Mouse (Mus musculus): ENCODE results near the gene Il23r. TPM values are rescaled to one million over a fixed set of nuclear protein-coding genes. Genes with fewer than 3 reads are reported as not detected.

Il23r gene
- polyA plus RNA-seq, 1 experiment from 2014 or later: not detected

DNA sequence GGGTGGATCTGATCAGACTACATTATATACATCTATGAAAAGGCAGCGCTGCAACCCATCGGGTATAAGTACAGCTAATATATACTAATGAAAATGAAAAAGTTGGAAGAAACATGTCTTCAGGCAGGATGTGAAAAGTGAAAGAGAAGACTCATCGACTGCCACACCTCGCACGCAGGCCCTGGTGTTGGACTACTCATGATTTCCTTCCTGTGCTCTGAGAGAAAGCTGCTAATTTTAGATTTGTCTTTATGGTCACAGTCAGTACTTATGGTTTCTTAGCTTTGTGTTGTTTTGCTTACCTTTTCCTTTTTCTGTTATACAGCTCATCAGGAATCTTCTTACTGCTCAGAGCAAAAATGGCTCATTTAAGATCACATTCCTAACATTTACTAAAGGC is 76.4 kb downstream of the Il23r start:
- Histone ChIP-seq H3K27ac (replicated peaks) (no peak overlapping the region), H3K4me1 (replicated peaks) (no peaks in the 10 kb centered on the region), H3K4me3 (no peak overlapping the region), H3K9me3 (no peaks in the 10 kb centered on the region), H3K4me2 (no peak overlapping the region), H3K9ac (no peak overlapping the region), H3K36me3 (no peaks in the 10 kb centered on the region), H3K27me3 (no peaks in the 10 kb centered on the region)
- ATAC-seq (ENCODE audit: low FRiP score, low read depth): no peak
- WGBS: 91% methylated on average over 5 of the region's 5 CpGs

DNA sequence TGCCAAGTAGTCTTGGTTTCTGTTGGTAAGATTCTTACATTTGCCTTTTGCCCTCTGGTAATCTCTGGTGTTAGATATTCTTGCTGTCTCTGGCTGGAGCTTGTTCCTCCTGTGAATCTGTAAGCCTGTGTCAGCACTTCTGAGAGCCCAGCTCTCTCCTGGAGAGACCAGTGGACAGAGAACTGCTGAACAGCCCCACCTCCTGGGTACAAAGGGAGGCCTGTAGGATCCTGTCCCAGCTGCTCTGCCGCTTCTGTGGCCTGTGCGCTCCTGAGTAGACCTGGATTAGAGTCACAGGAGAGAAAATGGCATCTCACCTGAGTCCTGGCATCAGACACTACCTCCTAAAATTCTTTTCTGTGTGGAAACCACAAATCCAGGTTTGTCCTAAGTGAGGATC is 78.3 kb downstream of the Il23r start:
- H3K9ac ChIP-seq: no peak overlapping the region
- H3K4me2 ChIP-seq: no peak overlapping the region
- 85% methylated on average over 2 of the region's 2 CpGs for whole genome bisulfite sequencing
- H3K4me1 ChIP-seq (replicated peaks): no peaks in the 10 kb centered on the region
- ATAC-seq (ENCODE audit: low FRiP score, low read depth): no peak
- no peaks in the 10 kb centered on the region for H3K27me3 ChIP-seq
- no peaks in the 10 kb centered on the region for H3K36me3 ChIP-seq
- no peaks in the 10 kb centered on the region for H3K9me3 ChIP-seq
- no peak overlapping the region for H3K4me3 ChIP-seq
- H3K27ac ChIP-seq (replicated peaks): no peak overlapping the region

GRCm38 (mm10) chr6:67405281-67405682 is 86.4 kb downstream of the Il23r start:
- WGBS: 20% methylated on average over 3 of the region's 3 CpGs
- Histone ChIP-seq H3K36me3 (no peaks in the 10 kb centered on the region), H3K9me3 (no peaks in the 10 kb centered on the region), H3K9ac (no peak overlapping the region), H3K4me1 (replicated peaks) (no peaks in the 10 kb centered on the region), H3K27ac (replicated peaks) (no peak overlapping the region), H3K4me3 (no peak overlapping the region), H3K27me3 (no peaks in the 10 kb centered on the region), H3K4me2 (0 out of 2 replicates have a peak overlapping the region, but pooled peaks have one; percentile 6)
- peak; percentile 34; the same call in 1 of the 2 replicates for ATAC-seq (ENCODE audit: low FRiP score, low read depth)

- no peaks in the 10 kb centered on the region for H3K9me3 ChIP-seq
- H3K36me3 ChIP-seq: no peaks in the 10 kb centered on the region
- no peak overlapping the region for H3K27ac ChIP-seq (replicated peaks)
- no peak overlapping the region for H3K4me2 ChIP-seq
- no peaks in the 10 kb centered on the region for H3K27me3 ChIP-seq
- no peaks in the 10 kb centered on the region for H3K4me1 ChIP-seq (replicated peaks)
- no peak overlapping the region for H3K9ac ChIP-seq
- 82% methylated on average over 5 of the region's 5 CpGs for WGBS
- H3K4me3 ChIP-seq: no peak overlapping the region
- no peak for ATAC-seq (ENCODE audit: low FRiP score, low read depth)
Observed at GRCm38 (mm10) chr6:67399551-67399950, 92.1 kb downstream of the Il23r start.

DNA sequence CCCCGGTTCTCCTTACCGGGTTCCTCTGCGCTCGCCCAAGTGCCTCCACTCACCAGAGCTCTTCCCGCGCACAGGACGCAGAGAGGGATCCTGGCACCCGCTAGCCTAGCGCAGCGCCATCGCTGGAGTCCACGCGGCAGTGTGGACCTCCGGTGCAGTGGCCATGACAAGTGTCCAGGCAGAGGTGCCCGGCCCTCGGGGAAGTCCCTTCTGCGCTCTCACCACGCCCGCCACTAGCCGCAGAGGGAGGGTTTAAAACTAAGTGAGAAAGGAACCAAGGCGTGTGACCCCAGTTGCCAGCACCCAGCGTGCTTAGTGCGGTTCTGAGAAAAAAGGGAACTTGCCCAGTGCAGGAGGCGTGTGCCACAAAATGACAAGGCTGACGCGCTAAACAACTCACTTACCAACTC is 115.7 kb downstream of the Il23r start, which contains the start of gene Il12rb2:
TSS of gene Il12rb2 (minus strand) at position 207 of the 410 bp plus-strand sequence.
- no peaks in the 10 kb centered on the region for H3K36me3 ChIP-seq
- peaks cover 13% of the 10 kb centered on the region; the same call in 1 of the 2 replicates for H3K27me3 ChIP-seq
- H3K4me2 ChIP-seq: peak within 1 kb of the TSS; percentile 70
- H3K9me3 ChIP-seq: no peaks in the 10 kb centered on the region
- H3K4me3 ChIP-seq: peak within 1 kb of the TSS; percentile 31
- H3K9ac ChIP-seq: no peak within 1 kb of the TSS
- peaks cover 6% of the 10 kb centered on the region for H3K4me1 ChIP-seq (replicated peaks)
- ATAC-seq (ENCODE audit: low FRiP score, low read depth): peak; percentile 42; the same call in 1 of the 2 replicates
- 4% methylated on average over 26 of the region's 26 CpGs for WGBS
- no peak within 1 kb of the TSS for H3K27ac ChIP-seq (replicated peaks)

Other genes starting within 250 kb of the Il23r start
- not detected in 2 replicates for gene Il12rb2, start 115.7 kb downstream of the Il23r start, polyA plus RNA-seq (2015; fragmentation: Nextera tagmentation; extraction: Ambion mirVana)
- gene Tacstd2, start 43.9 kb upstream of the Il23r start, polyA plus RNA-seq (2015; fragmentation: Nextera tagmentation; extraction: Ambion mirVana): 1.6 and 2.1 TPM in 2 replicates